Mouse (Mus musculus) CD4-positive helper T cell, adult 2 months (primary cell): ENCODE results near the gene Tpst1.

Source experiments
- DNase-seq: peaks from one replicate; pipeline ENCODE4 v3.0.0-alpha.2; 2012; ENCODE audit warnings: low read depth, missing footprints, low spot score

Tpst1 gene

DNA sequence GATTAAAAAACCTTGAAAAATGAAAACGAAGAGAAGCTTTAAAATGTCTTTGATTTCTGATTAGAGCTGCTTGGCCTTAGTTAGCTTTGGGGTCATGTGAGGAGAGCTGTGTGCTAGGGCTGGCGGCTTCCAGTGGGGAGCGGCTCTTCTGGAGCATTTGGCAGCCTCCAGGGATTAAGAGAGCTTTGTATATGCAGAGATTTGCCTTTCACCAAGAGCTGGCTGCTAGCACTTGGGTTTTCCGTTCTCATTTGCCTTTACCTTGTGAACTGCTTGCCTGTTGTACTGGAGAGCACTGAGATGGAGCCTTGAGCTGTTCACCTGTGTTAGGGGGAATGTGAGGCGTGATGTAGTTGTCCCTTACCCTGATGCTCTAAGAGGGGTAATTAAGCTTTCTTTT is 20.6 kb upstream of the Tpst1 start:
- DNase-seq: no peak

DNA sequence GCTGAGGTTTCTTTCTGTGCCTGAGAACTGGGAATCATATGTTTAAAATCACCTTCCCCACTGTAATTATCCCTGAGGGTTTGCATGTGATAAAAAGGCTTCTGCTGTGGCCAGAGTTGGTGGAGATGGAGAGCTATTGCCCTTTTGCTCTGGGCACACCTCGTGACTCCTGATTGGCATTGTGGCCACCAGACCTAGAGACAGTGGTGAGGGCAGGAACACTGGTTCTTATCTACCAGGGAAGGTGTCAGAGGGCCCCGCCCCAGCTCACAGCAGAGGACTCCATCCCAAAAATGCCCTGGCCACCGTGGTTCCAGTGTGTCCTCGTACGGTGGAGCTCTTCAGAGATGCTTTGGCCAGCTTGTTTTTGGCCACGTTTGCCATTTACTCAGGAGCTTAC is 20.2 kb upstream of the Tpst1 start:
- no peak for DNase-seq

DNA sequence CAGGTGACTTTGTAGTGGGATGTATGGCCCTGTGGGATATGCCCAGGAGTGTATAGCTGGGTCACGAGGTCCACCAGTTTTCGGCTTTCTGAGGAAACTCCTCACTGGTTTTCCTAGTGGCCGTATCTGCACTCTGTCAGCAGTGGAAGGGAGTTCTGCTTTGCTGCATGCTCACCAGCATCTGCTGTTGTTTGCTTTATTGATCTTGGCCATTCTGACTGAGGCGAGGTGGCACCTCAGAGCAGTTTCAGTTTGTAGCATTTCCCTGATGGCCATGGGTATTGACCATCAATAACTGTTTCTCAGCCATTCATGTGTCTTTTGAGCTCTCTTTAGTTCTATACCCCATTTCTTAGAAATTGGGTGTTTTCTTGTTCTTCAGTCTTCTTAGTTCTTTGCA is 17.4 kb upstream of the Tpst1 start:
- DNase-seq: no peak

DNA sequence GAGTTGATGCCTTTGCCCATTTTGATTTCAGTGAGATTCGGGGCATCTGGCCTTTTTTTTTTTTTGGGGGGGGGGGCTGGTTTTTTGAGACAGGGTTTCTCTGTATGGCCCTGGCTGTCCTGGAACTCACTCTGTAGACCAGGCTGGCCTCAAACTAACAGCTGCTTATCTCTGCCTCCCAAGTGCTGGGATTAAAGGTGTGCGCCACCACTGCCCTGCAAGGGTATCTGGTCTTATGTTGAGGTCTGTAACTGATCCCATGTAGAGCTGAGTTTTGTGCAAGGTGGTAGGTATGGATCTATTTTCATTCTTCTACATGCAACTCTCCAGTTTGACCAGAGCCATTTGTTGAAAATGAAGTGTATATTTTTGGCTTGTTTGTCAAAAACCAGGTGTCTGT is 16.8 kb upstream of the Tpst1 start:
- DNase-seq: no peak

DNA sequence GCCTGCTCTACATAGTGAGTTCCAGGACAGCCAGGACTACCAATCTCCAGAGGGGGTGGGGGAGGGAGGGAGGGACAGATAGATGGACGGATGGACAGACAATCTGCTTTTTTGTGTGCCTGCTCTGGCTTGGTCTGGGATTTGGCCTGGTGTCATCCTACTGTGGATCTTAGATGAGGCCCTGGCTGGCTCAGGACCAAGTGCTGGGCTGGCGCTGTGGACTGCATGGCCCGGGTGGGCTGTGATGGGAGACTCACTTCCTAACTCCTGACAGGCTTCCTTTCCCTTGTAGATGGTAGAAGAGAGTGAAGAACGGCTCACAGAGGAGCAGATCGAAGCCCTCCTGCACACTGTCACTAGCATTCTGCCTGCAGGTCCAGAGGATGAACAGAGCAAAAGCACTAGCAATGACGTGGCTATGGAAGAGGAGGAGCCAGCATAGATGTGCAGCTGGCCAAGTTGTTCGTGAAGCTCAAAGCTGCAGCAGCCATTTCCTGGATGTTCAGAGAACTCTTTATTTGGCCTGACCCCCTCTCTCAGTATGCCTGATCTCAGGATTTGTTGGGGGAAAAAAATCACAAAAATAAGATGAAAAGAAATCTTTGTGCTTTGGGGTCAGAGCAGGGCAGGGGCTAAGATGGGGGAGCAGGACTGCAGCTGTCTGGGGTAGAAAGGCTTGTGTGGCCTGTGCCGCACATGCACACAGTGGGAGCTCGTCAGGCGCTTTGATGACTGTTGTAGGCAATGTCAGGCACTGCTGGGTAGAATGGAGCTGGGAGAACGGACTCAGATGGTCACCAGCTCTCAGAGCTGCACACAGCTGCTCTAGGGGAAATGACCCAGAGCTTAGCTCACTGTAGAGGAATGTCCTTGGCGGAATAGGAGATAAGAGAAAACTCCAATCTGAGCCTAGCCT is 13.5 kb upstream of the Tpst1 start:
- no peak for DNase-seq

DNA sequence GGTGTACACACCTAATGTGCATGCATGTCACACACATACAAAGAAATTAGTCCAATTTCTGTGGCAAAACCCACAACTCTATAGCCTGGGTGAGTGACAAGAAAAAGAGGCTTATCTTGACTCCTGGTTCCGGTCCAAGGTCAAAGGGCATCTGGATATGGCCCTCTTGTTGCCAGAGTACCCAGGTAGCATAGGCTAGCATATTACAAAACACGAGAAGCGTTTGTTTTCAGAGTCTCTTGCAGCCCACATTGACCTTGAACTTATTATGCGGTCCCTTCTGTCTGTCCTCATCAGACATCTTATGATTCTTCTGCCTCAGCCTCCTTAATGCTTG is 12.8 kb upstream of the Tpst1 start:
- no peak for DNase-seq

DNA sequence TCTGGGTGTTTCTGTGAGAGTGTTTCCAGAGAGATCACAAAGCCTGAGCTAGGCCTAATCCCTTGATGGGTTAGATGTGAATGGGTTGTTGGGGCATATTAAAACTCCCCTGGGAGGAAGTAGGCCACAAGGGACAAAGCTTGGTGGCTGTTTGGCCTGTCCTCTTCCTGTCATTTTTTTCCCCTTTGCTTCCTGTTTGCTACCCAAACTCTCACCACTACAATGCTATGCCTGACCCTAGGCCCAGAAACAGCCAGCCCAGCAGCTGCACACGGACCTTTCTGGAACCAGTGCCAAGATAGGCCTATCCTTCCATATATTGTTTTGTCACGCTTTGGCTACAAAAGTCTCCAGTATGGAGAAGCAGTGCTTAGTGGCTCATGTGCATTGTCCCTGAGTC is 11.0 kb upstream of the Tpst1 start:
- no peak for DNase-seq

DNA sequence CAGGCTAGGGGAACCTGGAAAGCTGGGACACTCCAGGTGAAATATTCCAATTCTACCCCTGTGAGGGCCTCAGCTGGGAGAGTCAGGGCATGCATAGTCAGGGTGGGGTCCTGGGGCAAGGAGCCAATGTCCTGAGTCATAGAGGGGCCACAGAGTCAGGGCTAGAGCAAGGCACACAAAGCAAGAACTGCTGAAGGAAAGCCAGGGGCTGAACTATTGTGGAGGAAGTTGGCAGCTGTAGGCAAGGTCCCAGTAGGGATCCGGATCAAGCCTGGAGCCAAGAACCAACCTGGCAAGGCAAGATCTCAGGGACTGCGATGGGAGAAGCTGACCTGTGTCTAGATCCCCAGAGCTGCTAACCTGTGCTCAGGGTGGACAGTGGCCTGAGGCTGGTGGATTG is 9.4 kb upstream of the Tpst1 start:
- DNase-seq: no peak

DNA sequence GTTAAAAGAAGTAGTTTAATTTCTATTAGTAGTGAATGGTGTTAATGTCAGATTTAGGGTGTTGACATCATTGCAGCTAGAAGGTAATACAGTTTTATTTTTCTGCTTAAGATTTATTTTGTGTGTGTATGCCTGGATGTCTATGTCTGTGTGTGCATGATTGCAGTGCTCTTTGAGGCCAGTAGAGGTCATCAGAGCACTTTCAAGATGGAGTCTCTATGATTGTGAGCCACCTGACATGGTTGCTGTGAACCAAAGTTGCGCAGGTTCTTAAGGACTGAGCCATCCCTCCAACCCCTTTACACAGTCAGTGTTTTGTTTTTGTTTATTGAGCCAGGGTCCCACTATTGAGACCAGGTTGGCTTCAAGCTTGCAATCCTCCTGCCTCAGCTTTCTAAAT is 7.5 kb upstream of the Tpst1 start:
- peak; percentile 17 for DNase-seq

DNA sequence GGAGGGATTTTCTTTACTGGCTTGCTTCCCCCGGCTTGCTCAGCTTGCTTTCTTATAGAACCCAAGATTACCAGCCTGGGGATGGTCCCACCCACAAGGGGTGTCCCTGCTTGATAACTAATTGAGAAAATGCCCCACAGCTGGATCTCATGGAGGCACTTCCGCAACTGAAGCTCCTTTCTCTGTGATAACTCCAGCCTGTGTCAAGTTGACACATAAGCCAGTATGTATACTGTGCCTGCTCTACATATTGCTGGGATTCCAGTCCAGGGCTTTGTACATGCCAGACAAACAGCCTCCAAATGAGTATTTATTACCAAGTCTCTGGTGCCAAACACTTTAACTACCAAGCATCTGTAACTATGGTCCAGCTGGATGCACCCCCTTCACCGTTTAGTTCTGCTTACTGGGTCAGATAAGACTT is 5.3 kb upstream of the Tpst1 start:
- no peak for DNase-seq

DNA sequence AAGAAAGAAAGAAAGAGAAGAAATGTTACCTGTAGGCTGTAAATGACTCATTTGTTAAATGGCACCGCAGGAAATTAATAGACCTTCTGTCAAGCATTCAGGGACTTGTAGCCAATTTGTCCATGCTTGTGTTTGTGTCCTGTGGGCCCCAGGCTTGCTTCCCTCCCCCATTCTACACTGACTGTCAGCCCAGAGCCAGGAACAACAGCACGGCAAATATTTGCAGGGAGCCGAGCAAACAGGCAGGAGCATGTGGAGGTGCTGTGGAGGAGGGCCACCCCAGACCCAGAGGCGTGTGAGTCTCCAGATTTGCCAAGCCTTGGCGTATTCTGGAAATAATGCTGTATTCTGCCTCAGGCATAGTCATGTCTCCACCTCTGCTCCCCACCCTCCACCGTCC is 1.4 kb downstream of the Tpst1 start:
- no peak for DNase-seq

DNA sequence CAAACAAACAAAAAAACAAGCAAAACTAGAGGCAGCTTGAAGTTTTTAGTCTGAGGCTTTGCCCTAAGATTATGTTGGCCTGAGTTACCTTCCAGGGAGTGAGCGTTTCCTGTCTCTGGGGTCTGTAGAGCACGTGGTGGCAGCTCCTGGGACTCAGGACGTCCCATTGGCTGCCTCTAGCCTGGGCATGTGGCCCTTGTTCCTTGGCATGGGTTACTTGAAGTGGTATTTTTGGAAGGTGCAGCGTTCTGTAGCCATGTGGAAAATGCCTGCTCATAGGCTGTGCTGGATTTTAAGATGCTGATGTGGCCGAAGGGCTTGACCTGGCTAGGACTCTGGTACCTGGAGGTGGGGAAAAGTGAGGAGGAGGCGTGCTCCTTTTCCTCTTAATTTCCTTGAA is 3.3 kb downstream of the Tpst1 start:
- no peak for DNase-seq

DNA sequence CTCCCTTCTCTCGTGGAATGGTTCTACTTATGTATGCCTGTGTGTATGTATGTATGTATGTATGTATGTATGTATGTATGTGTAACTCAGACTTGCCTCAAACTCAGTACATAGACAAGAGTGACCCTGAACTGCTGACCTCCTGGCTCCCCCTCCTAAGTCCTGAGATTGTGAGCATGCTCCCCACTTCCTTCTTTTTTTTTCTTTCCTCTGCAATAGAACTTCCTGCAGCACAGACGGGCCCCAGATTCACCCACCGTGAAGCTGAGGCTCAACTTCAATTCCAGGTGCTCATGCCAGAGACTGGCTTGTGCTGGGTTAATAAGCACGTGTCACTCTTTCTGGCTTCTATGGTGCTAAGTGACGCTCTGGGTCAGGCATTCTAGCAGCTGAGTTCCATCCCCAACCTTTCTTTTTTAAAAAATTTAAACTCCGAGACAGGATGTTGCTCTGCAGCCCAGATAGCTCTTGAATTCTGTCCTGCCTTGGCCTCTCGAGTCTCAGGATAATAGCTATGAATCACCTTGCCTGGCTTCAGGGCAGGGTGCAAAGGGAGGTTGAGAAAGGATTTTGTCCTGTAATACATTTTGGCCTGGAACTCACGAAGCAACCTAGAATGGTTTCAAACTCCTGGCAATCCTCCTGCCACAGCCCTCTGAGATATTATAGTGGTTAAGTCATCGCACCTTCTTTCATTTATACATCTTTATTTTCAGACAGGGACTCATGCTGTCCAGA is 5.1 kb downstream of the Tpst1 start:
- no peak for DNase-seq

DNA sequence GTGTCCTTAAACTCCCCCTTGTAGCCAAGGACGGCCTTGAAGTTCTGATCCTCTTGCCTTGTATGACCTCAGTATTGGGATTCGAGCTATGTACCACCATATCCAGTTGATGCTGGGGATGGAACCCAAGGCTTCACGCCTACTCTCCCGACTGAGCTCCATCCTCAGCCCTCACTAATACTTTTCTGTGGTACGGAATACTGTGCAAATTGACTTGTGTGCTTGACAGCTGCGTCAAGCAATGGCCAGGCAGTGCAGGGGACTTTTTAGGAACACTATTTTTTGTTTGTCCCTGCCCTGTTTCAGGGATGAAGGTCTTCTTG is 5.7 kb downstream of the Tpst1 start:
- DNase-seq: no peak

DNA sequence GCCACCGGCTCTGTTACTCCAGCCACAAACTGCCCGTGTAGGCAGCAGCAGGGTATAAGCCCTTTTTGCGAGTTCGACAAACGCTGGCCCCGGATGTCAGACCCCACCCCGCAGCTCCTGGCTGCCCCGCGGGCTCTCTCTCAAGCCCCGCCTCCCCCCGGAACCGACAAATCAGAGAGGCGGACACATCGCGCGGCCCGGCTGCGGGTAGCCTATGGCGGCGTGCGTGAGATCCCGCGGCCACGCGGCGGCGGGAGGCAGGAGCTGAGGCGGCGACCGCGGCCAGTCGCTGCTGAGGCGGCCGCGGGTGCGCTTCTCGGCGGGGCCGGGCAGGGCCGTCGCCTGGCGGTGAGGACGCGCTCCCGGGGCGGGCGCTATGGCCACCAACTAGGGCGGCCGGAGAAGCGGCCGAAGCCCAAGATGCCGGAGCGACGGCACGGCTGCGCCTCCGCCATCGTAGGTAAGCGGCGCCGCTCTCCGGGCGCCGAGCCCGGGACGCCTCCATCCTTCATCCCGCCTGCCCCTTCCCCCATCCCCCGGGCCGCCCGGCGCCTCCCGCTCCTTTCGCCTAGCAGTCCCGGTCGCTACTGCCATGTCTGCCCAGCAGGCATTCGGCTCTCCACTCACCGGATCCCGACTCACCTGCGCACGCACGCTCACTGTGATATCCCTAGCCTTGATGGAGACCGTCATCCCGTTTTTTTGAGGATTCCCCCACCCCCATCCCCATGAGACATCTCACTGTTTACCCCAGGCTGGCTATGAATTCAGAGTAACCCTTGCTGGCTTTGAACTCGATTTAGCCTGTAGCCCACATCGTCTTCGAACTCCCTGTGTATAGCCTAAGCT is 6.3 kb downstream of the Tpst1 start:
- DNase-seq: peak; percentile 87

DNA sequence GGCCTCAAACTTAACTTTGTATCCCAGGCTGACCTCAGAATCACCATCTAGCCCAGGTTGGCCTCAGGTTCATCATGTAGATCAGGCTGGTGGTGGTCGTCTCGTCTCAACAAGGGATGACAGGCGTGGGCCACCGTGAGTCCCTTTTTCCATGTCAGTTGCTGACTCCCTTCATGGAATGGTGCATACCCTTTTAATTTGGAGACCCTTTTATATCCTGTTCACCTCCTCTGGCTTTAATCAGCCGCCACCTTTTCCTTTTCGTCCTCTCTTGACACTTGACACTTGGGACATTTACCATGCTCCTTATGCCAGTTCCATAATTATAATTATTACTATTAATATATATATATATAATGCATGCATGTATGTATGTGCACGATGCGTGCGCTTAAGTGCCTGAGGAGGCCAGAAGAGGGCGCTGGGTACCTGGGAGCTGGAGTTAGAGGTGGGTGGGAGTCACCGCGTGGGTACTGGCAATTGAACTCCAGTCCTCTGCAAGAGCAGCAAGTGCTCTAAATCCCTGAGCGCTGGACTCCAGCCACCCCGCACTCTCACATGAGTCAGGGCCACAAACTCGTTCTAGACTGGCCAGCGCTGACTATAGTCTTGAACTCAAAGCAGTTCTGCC is 7.0 kb downstream of the Tpst1 start:
- peak; percentile 10 for DNase-seq

DNA sequence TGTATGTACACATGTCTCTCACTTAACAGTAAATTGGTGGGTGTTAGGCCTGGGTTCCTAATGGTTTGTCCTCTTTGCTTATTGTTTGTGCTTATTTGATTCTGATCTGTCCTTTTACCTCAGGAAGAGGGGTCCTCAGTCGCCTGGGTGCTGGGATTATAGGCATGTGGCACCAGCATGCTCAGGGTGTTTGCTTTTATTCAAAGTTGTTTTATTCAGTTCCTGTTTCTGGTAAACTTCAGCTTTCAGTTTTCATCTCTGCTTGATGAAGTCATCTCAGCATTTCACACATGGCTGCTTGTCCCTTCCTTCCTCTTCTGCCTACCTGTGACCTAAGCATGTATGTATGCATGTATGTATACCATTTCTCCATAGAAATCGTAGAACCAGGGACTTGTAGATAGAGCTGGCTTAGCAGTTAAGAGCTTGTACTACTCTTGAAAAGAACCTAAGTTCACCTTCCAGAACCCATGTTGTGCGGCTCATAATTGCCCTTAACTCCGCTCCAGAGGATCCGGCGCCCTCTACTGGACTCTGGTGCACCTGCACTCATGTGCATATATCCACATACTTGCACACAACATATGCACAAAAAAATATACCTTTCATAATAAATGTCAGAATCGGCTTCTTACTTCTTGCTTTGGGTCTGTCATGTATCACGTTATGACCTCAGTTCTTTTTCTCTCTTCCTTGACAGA is 8.2 kb downstream of the Tpst1 start:
- DNase-seq: peak; percentile 28

DNA sequence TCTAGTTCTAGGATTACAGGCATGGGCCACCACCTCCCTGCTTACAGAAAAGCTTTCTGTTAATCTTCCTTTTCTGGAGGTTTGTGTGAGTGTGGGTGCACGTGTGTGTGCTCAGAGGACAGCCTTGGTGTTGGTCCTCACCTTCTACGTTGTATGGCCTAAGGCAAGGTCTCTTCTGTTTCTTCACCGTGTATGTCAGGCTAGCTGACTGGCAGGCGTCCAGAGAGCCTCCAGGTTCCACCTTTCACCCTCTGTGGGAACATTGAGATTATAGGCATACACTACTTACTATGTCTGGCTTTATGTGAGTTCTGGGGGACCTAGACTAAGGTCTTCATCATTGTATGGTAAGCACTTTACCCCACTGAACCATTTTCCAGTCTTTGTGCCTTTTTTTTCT is 9.3 kb downstream of the Tpst1 start:
- no peak for DNase-seq

DNA sequence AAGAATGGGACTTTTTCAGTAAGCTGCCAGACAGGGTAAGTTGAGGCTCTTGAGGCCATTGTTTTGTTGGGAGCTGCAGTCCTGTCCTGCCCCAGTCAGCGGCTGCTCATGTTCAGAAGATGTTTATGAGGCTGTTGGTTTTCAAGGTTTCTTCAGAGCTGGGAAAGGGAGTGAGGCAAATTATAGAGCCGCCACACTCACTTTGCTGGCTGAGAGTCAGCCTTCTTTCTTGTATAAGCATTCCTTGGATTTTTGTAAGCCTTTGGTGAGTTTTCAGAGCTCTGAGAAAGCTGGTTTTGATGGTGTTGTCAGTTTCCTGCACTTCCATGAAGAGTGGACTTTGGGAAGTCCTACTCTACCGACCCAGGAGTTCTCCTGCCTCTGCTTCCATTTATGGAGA is 11.1 kb downstream of the Tpst1 start:
- DNase-seq: no peak

DNA sequence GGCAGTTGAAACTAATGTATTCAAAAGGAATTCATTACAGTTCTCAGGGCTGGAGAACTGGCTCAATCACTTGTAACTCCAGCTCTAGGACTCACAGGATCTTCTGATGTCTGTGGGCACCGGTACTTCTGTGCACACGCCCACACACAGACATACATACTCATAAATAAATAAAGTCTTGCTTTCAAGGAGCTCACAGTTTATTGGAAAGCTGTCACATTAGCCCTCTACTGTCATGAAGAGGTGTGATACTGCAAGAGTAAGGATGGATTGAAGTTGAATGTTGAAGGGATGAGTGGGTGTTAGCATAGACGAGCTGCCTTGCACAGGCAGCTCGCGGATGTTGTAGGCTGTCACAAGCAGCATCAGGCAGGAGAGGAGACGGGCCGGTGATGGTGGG is 14.9 kb downstream of the Tpst1 start:
- peak; percentile 14 for DNase-seq

DNA sequence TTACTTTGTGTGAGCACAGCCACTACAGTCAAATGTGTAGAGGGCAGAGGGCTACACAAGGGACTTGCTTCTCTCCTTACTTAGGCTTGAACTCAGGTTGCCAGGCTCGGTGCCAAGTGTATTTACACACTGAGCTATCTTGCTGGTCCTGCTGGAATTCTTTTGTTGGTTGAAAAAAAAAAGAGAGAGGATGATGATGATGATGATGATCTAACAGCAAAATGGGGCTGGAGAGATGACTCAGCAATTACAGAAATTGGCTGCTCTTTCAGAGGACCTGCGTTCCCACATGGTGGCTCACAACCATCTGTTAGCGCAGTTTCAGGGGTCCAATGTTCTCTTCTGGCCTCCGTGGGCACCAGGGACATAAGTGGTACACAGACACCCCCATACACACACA is 15.5 kb downstream of the Tpst1 start:
- no peak for DNase-seq
